Mouse (Mus musculus): Measurements from ENCODE around the gene Tcam1. TPM values are rescaled to one million over a fixed set of nuclear protein-coding genes. Genes with fewer than 3 reads are reported as not detected.

The Tcam1 gene
- polyA plus RNA-seq, 1 experiment from 2014 or later: 0.28 TPM

DNA sequence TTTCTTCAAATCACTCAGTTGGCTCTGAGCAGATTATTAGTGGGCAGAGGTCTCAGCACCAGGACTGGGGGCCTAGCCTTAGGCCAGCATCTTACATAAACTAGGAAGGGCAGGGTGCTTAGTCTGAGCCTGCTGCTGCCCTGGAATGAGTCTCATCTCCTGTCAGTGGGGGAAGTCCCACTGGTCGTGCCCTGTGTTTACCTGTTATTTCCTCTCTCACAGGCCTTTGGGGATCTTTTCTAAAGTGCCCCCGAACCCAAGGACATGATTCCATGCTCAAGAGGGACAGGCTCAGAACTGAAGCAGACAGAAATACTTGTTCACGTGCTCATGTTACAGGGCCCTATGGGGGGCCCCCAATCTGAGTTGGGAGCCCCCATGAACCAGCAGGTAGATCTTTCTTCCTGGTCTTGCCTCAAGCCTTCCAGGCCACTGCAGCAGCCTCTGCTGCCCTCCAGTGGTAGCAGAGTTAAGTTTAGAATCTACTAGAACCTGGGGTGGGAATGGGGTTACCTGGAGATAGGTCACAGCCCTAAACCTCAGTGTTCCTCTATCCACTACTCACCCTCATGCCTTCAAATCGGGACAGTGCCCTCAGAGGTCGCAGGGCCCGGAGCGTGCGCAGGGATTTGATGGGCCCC, 49.2 kb downstream of the Tcam1 start:
- H3K9ac ChIP-seq: no peak overlapping the region
- no peaks in the 10 kb centered on the region for H3K27me3 ChIP-seq (replicated peaks)
- WGBS: 65% methylated on average over 8 of the region's 8 CpGs
- H3K4me2 ChIP-seq: no peak overlapping the region
- no peak overlapping the region for H3K27ac ChIP-seq
- peaks cover 2% of the 10 kb centered on the region; the same call in 1 of the 2 replicates for H3K4me1 ChIP-seq
- no peak for ATAC-seq (ENCODE audit: insufficient read depth, low FRiP score, low read depth)
- H3K36me3 ChIP-seq: no peaks in the 10 kb centered on the region
- no peak overlapping the region for H3K4me3 ChIP-seq (replicated peaks)
- no peaks in the 10 kb centered on the region for H3K9me3 ChIP-seq

GRCm38 (mm10) chr11:106326475-106326874, 50.0 kb downstream of the Tcam1 start:
- ATAC-seq (ENCODE audit: insufficient read depth, low FRiP score, low read depth): no peak
- no peak overlapping the region for H3K9ac ChIP-seq
- 76% methylated on average over 8 of the region's 8 CpGs for WGBS
- no peak overlapping the region for H3K4me3 ChIP-seq (replicated peaks)
- peaks cover 2% of the 10 kb centered on the region; the same call in 1 of the 2 replicates for H3K4me1 ChIP-seq
- no peaks in the 10 kb centered on the region for H3K27me3 ChIP-seq (replicated peaks)
- H3K36me3 ChIP-seq: no peaks in the 10 kb centered on the region
- H3K4me2 ChIP-seq: no peak overlapping the region
- no peak overlapping the region for H3K27ac ChIP-seq
- H3K9me3 ChIP-seq: no peaks in the 10 kb centered on the region

DNA sequence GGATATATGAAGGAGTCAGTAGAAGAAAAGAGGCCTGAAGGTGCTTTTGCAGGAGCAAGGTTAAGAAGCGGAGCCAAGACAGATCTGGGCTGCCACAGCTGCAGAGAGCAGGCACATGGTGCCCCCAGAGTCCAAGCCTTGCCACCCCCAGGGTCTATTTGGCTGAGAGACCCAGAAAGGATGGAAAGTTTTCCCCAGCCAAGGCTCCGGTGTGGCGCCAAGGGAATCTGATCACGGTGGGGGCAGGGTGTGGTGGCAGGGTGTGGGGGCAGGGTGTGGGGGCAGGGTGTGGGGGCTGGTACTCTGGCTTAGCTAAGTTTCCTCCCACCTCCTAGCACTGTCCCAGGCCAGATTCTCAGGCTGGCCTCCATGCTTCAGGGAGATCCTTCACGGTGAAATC, 52.0 kb downstream of the Tcam1 start:
- Histone ChIP-seq H3K4me2 (no peak overlapping the region), H3K36me3 (no peaks in the 10 kb centered on the region), H3K9me3 (no peaks in the 10 kb centered on the region), H3K27me3 (replicated peaks) (no peaks in the 10 kb centered on the region), H3K4me1 (peaks cover 2% of the 10 kb centered on the region; the same call in 1 of the 2 replicates), H3K27ac (no peak overlapping the region), H3K4me3 (replicated peaks) (no peak overlapping the region), H3K9ac (no peak overlapping the region)
- no peak for ATAC-seq (ENCODE audit: insufficient read depth, low FRiP score, low read depth)
- 46% methylated on average over 5 of the region's 5 CpGs for WGBS

- 41% methylated on average over 6 of the region's 6 CpGs for WGBS
- Histone ChIP-seq H3K27ac (no peak overlapping the region), H3K9me3 (no peaks in the 10 kb centered on the region), H3K4me3 (replicated peaks) (no peak overlapping the region), H3K36me3 (no peaks in the 10 kb centered on the region), H3K9ac (no peak overlapping the region), H3K4me2 (no peak overlapping the region), H3K4me1 (peaks cover 2% of the 10 kb centered on the region; the same call in 1 of the 2 replicates), H3K27me3 (replicated peaks) (no peaks in the 10 kb centered on the region)
- no peak for ATAC-seq (ENCODE audit: insufficient read depth, low FRiP score, low read depth)
Observed at GRCm38 (mm10) chr11:106329128-106329527, 52.7 kb downstream of the Tcam1 start.

DNA sequence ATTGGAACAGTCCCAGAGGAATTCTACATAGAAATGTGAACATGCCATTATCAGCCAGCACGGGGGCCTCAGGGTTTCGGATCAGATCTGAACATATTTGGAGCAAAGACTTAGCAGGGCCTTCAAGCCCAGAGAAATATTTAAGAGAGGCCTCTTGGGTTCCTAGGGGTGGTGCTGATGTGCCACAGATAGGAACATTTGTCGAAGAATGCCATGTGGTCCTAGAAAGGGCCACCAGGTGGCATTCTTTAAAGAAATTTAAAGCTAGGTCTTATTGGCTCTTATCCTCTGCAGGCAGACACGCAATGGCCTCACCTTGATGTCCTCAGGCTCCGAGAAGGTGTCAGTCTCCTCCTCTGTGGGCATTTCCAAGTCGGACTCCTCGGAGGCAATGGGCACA, 53.2 kb downstream of the Tcam1 start:
- peaks cover 2% of the 10 kb centered on the region; the same call in 1 of the 2 replicates for H3K4me1 ChIP-seq
- no peak overlapping the region for H3K4me2 ChIP-seq
- H3K27ac ChIP-seq: no peak overlapping the region
- H3K9ac ChIP-seq: no peak overlapping the region
- H3K27me3 ChIP-seq (replicated peaks): no peaks in the 10 kb centered on the region
- H3K36me3 ChIP-seq: no peaks in the 10 kb centered on the region
- no peak overlapping the region for H3K4me3 ChIP-seq (replicated peaks)
- no peak for ATAC-seq (ENCODE audit: insufficient read depth, low FRiP score, low read depth)
- no peaks in the 10 kb centered on the region for H3K9me3 ChIP-seq
- WGBS: 52% methylated on average over 7 of the region's 7 CpGs

GRCm38 (mm10) chr11:106332458-106332857, 56.0 kb downstream of the Tcam1 start:
- WGBS: 50% methylated on average over 4 of the region's 4 CpGs
- H3K4me1 ChIP-seq: peaks cover 2% of the 10 kb centered on the region; the same call in 1 of the 2 replicates
- H3K9me3 ChIP-seq: no peaks in the 10 kb centered on the region

DNA sequence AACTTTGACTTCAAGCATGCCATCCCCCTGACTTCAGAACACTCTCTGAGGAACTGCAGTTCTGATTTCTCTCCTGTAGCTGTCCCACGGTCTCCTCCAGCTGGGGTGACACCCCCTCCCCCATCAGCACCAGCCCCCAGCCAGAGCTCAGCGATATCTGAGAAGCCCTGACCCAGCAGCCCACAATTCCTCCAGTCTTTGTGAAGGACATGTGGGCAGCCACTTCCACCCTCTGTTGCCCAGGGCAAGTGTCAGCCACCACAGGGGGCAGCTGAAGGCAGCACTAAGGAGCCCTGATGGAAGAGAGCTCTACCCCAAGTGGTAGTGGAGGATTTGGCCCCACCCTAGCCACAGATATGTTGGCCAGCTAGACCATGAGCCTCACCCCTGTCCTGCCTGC, 57.6 kb downstream of the Tcam1 start:
- no peak overlapping the region for H3K27ac ChIP-seq
- no peak overlapping the region for H3K9ac ChIP-seq
- no peaks in the 10 kb centered on the region for H3K36me3 ChIP-seq
- 5% methylated on average over 2 of the region's 2 CpGs for WGBS
- no peak overlapping the region for H3K4me2 ChIP-seq
- no peaks in the 10 kb centered on the region for H3K27me3 ChIP-seq (replicated peaks)
- no peak overlapping the region for H3K4me3 ChIP-seq (replicated peaks)
- no peak for ATAC-seq (ENCODE audit: insufficient read depth, low FRiP score, low read depth)
- H3K4me1 ChIP-seq: no peaks in the 10 kb centered on the region; the same call in 1 of the 2 replicates
- no peaks in the 10 kb centered on the region for H3K9me3 ChIP-seq

More at GRCm38 (mm10) chr11:106332458-106332857, 56.0 kb downstream of the Tcam1 start:
- H3K4me2 ChIP-seq: no peak overlapping the region
- ATAC-seq (ENCODE audit: insufficient read depth, low FRiP score, low read depth): no peak
- H3K4me3 ChIP-seq (replicated peaks): no peak overlapping the region
- no peak overlapping the region for H3K27ac ChIP-seq
- no peak overlapping the region for H3K9ac ChIP-seq
- no peaks in the 10 kb centered on the region for H3K27me3 ChIP-seq (replicated peaks)
- no peaks in the 10 kb centered on the region for H3K36me3 ChIP-seq

DNA sequence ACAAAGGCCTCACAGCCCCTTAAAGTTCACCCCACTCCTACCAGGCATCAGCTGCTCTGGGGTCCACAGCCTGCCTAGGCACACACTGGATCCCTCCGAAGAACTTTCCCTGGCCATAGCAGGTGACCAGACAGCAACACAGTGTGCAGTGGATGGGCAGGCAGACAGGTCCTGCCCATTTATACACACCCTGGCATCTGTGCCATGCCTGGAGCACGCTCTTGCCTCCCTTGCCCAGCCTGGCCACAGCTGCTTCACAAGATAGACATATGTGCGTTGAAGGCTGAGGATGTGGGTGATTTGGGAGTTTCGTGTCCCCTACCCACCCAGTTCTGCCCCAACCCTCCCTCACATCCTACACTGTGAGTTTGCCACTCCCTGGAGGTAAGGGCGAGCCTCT, 61.6 kb downstream of the Tcam1 start:
- no peak overlapping the region for H3K4me2 ChIP-seq
- no peaks in the 10 kb centered on the region for H3K36me3 ChIP-seq
- H3K27me3 ChIP-seq (replicated peaks): no peaks in the 10 kb centered on the region
- no peak overlapping the region for H3K4me3 ChIP-seq (replicated peaks)
- no peaks in the 10 kb centered on the region for H3K4me1 ChIP-seq
- H3K9me3 ChIP-seq: no peaks in the 10 kb centered on the region
- WGBS: 80% methylated on average over 5 of the region's 5 CpGs
- H3K9ac ChIP-seq: no peak overlapping the region
- H3K27ac ChIP-seq: no peak overlapping the region
- no peak for ATAC-seq (ENCODE audit: insufficient read depth, low FRiP score, low read depth)

Other genes with a start within 250 kb of the Tcam1 start
- 54.6 and 57.6 TPM in 2 replicates for gene Dcaf7, start 239.8 kb upstream of the Tcam1 start, polyA plus RNA-seq (2015; fragmentation: Nextera tagmentation; extraction: Ambion mirVana)
- gene Taco1, start 210.6 kb upstream of the Tcam1 start, polyA plus RNA-seq (2015; fragmentation: Nextera tagmentation; extraction: Ambion mirVana): 9.8 and 11.5 TPM in 2 replicates
- gene Map3k3, start 192.1 kb upstream of the Tcam1 start, polyA plus RNA-seq (2015; fragmentation: Nextera tagmentation; extraction: Ambion mirVana): 18.0 and 19.5 TPM in 2 replicates
- gene Gm10840, start 115.8 kb upstream of the Tcam1 start, polyA plus RNA-seq (2015; fragmentation: Nextera tagmentation; extraction: Ambion mirVana): not detected in 2 replicates
- gene Limd2, start 115.8 kb upstream of the Tcam1 start, polyA plus RNA-seq (2015; fragmentation: Nextera tagmentation; extraction: Ambion mirVana): 117 and 136 TPM in 2 replicates
- gene Strada, start 74.5 kb upstream of the Tcam1 start, polyA plus RNA-seq (2015; fragmentation: Nextera tagmentation; extraction: Ambion mirVana): 16.7 and 18.6 TPM in 2 replicates
- 92.1 and 95.0 TPM in 2 replicates for gene Ccdc47, start 60.3 kb upstream of the Tcam1 start, polyA plus RNA-seq (2015; fragmentation: Nextera tagmentation; extraction: Ambion mirVana)
- 58.1 and 66.2 TPM in 2 replicates for gene Ddx42, start 59.7 kb upstream of the Tcam1 start, polyA plus RNA-seq (2015; fragmentation: Nextera tagmentation; extraction: Ambion mirVana)
- 49.7 and 56.5 TPM in 2 replicates for gene Ftsj3, start 20.6 kb upstream of the Tcam1 start, polyA plus RNA-seq (2015; fragmentation: Nextera tagmentation; extraction: Ambion mirVana)
- 242 and 266 TPM in 2 replicates for gene Psmc5, start 20.5 kb upstream of the Tcam1 start, polyA plus RNA-seq (2015; fragmentation: Nextera tagmentation; extraction: Ambion mirVana)
- gene Smarcd2, start 3.7 kb upstream of the Tcam1 start, polyA plus RNA-seq (2015; fragmentation: Nextera tagmentation; extraction: Ambion mirVana): 70.2 and 78.3 TPM in 2 replicates
- gene Gh, start 25.2 kb downstream of the Tcam1 start, polyA plus RNA-seq (2015; fragmentation: Nextera tagmentation; extraction: Ambion mirVana): not detected in 2 replicates
- 3.5 and 3.7 TPM in 2 replicates for gene Cd79b, start 38.1 kb downstream of the Tcam1 start, polyA plus RNA-seq (2015; fragmentation: Nextera tagmentation; extraction: Ambion mirVana)
- 0.03 and 0.05 TPM in 2 replicates for gene Scn4a, start 76.6 kb downstream of the Tcam1 start, polyA plus RNA-seq (2015; fragmentation: Nextera tagmentation; extraction: Ambion mirVana)
- gene Prr29, start 88.8 kb downstream of the Tcam1 start, polyA plus RNA-seq (2015; fragmentation: Nextera tagmentation; extraction: Ambion mirVana): 0.31 and 0.66 TPM in 2 replicates
- 35.3 and 38.5 TPM in 2 replicates for gene Icam2, start 111.4 kb downstream of the Tcam1 start, polyA plus RNA-seq (2015; fragmentation: Nextera tagmentation; extraction: Ambion mirVana)
- 7.5 and 9.4 TPM in 2 replicates for gene Ern1, start 211.2 kb downstream of the Tcam1 start, polyA plus RNA-seq (2015; fragmentation: Nextera tagmentation; extraction: Ambion mirVana)

All from stomach, embryonic 15.5 days (tissue).